Mouse (Mus musculus): ENCODE data around the gene Ap1m1. TPM values are rescaled to one million over a fixed set of nuclear protein-coding genes. Genes with fewer than 3 reads are reported as not detected.

Ap1m1 gene
- polyA plus RNA-seq (2016; fragmentation: Nextera tagmentation; extraction: Ambion mirVana) = 194 and 197 TPM in 2 replicates

GRCm38 (mm10) chr8:72239499-72240402, at the start of gene Ap1m1:
Gene Ap1m1 (plus strand): TSS chr8:72240018.
- no peaks in the 10 kb centered on the region for H3K27me3 ChIP-seq
- peak within 1 kb of the TSS; percentile 64 for H3K9ac ChIP-seq
- peak within 1 kb of the TSS; percentile 75 for H3K4me2 ChIP-seq (replicated peaks)
- peak; percentile 97 for ATAC-seq (ENCODE audit: low FRiP score)
- H3K9me3 ChIP-seq (replicated peaks) = no peaks in the 10 kb centered on the region
- under 1% methylated on average over 54 of the region's 54 CpGs for WGBS
- H3K4me3 ChIP-seq = peak within 1 kb of the TSS; percentile 68
- H3K36me3 ChIP-seq = peaks cover 14% of the 10 kb centered on the region
- H3K4me1 ChIP-seq = peaks cover 18% of the 10 kb centered on the region
- peak within 1 kb of the TSS; percentile 97 for H3K27ac ChIP-seq

GRCm38 (mm10) chr8:72190215-72190539, 49.6 kb upstream of the Ap1m1 start:
- Histone ChIP-seq H3K9me3 (replicated peaks) (no peaks in the 10 kb centered on the region), H3K9ac (no peak overlapping the region), H3K4me1 (no peaks in the 10 kb centered on the region), H3K36me3 (no peaks in the 10 kb centered on the region), H3K27me3 (no peaks in the 10 kb centered on the region), H3K27ac (no peak overlapping the region), H3K4me3 (no peak overlapping the region), H3K4me2 (replicated peaks) (no peak overlapping the region)
- 86% methylated on average over 2 of the region's 2 CpGs for WGBS
- ATAC-seq (ENCODE audit: low FRiP score) = no peak

GRCm38 (mm10) chr8:72192065-72192464, 47.8 kb upstream of the Ap1m1 start:
- no peak for ATAC-seq (ENCODE audit: low FRiP score)
- Histone ChIP-seq H3K9ac (no peak overlapping the region), H3K36me3 (no peaks in the 10 kb centered on the region), H3K4me1 (no peaks in the 10 kb centered on the region), H3K27ac (no peak overlapping the region), H3K27me3 (no peaks in the 10 kb centered on the region), H3K9me3 (replicated peaks) (no peaks in the 10 kb centered on the region), H3K4me3 (no peak overlapping the region), H3K4me2 (replicated peaks) (no peak overlapping the region)

- WGBS = 60% methylated on average over 8 of the region's 8 CpGs
- H3K9ac ChIP-seq = no peak overlapping the region
- peaks cover 10% of the 10 kb centered on the region for H3K9me3 ChIP-seq (replicated peaks)
- no peak overlapping the region for H3K4me3 ChIP-seq
- H3K4me1 ChIP-seq = no peaks in the 10 kb centered on the region
- no peak for ATAC-seq (ENCODE audit: low FRiP score)
- H3K4me2 ChIP-seq (replicated peaks) = no peak overlapping the region
- no peak overlapping the region for H3K27ac ChIP-seq
- no peaks in the 10 kb centered on the region; the same call in 1 of the 2 replicates for H3K27me3 ChIP-seq
- no peaks in the 10 kb centered on the region for H3K36me3 ChIP-seq
Observed at GRCm38 (mm10) chr8:72197997-72198396, 41.8 kb upstream of the Ap1m1 start.

GRCm38 (mm10) chr8:72208582-72208981, 31.2 kb upstream of the Ap1m1 start:
- H3K9me3 ChIP-seq (replicated peaks) = peaks cover 15% of the 10 kb centered on the region
- WGBS = 74% methylated on average over 1 of the region's 1 CpGs
- ATAC-seq (ENCODE audit: low FRiP score) = no peak
- no peak overlapping the region for H3K4me2 ChIP-seq (replicated peaks)
- no peak overlapping the region for H3K4me3 ChIP-seq
- H3K36me3 ChIP-seq = no peaks in the 10 kb centered on the region
- H3K27me3 ChIP-seq = no peaks in the 10 kb centered on the region
- no peaks in the 10 kb centered on the region for H3K4me1 ChIP-seq
- no peak overlapping the region for H3K9ac ChIP-seq
- H3K27ac ChIP-seq = no peak overlapping the region

GRCm38 (mm10) chr8:72210222-72210621, 29.6 kb upstream of the Ap1m1 start:
- Histone ChIP-seq H3K9me3 (replicated peaks) (no peaks in the 10 kb centered on the region), H3K4me2 (replicated peaks) (no peak overlapping the region), H3K4me3 (no peak overlapping the region), H3K4me1 (no peaks in the 10 kb centered on the region), H3K36me3 (no peaks in the 10 kb centered on the region), H3K9ac (no peak overlapping the region), H3K27ac (no peak overlapping the region), H3K27me3 (peaks cover 6% of the 10 kb centered on the region; the same call in 1 of the 2 replicates)
- ATAC-seq (ENCODE audit: low FRiP score) = no peak
- 76% methylated on average over 4 of the region's 4 CpGs for WGBS

GRCm38 (mm10) chr8:72210710-72211109, 29.1 kb upstream of the Ap1m1 start:
- 63% methylated on average over 2 of the region's 2 CpGs for WGBS

GRCm38 (mm10) chr8:72211846-72212245, 28.0 kb upstream of the Ap1m1 start:
- Histone ChIP-seq H3K4me2 (replicated peaks) (no peak overlapping the region), H3K27me3 (peaks cover 6% of the 10 kb centered on the region; the same call in 1 of the 2 replicates), H3K4me3 (no peak overlapping the region), H3K27ac (no peak overlapping the region), H3K9ac (no peak overlapping the region), H3K36me3 (no peaks in the 10 kb centered on the region), H3K9me3 (replicated peaks) (no peaks in the 10 kb centered on the region), H3K4me1 (no peaks in the 10 kb centered on the region)
- WGBS = 96% methylated on average over 1 of the region's 1 CpGs
- ATAC-seq (ENCODE audit: low FRiP score) = no peak

More at GRCm38 (mm10) chr8:72210710-72211109, 29.1 kb upstream of the Ap1m1 start:
- no peak overlapping the region for H3K4me2 ChIP-seq (replicated peaks)
- H3K9ac ChIP-seq = no peak overlapping the region
- H3K27me3 ChIP-seq = peaks cover 6% of the 10 kb centered on the region; the same call in 1 of the 2 replicates
- H3K4me1 ChIP-seq = no peaks in the 10 kb centered on the region
- no peak overlapping the region for H3K4me3 ChIP-seq
- no peak overlapping the region for H3K27ac ChIP-seq
- no peaks in the 10 kb centered on the region for H3K36me3 ChIP-seq
- no peaks in the 10 kb centered on the region for H3K9me3 ChIP-seq (replicated peaks)
- ATAC-seq (ENCODE audit: low FRiP score) = no peak

GRCm38 (mm10) chr8:72212751-72213150, 27.1 kb upstream of the Ap1m1 start, which contains the start of gene Cib3:
Gene Cib3 (minus strand): TSS chr8:72212837.
- no peak within 1 kb of the TSS for H3K4me3 ChIP-seq

GRCm38 (mm10) chr8:72213536-72213935, 26.3 kb upstream of the Ap1m1 start, which contains the start of gene Gm11034:
Gene Gm11034 (minus strand): TSS chr8:72213636.
- Histone ChIP-seq H3K4me2 (replicated peaks) (no peak within 1 kb of the TSS), H3K4me1 (no peaks in the 10 kb centered on the region), H3K36me3 (no peaks in the 10 kb centered on the region), H3K27me3 (peaks cover 10% of the 10 kb centered on the region; the same call in 1 of the 2 replicates), H3K4me3 (no peak within 1 kb of the TSS), H3K9me3 (replicated peaks) (no peaks in the 10 kb centered on the region), H3K9ac (no peak within 1 kb of the TSS), H3K27ac (no peak within 1 kb of the TSS)
- no peak for ATAC-seq (ENCODE audit: low FRiP score)
- WGBS = 68% methylated on average over 4 of the region's 4 CpGs

More at GRCm38 (mm10) chr8:72212751-72213150, 27.1 kb upstream of the Ap1m1 start, which contains the start of gene Cib3:
- Histone ChIP-seq H3K36me3 (no peaks in the 10 kb centered on the region), H3K27ac (no peak within 1 kb of the TSS), H3K4me1 (no peaks in the 10 kb centered on the region), H3K4me2 (replicated peaks) (no peak within 1 kb of the TSS), H3K27me3 (peaks cover 10% of the 10 kb centered on the region; the same call in 1 of the 2 replicates), H3K9me3 (replicated peaks) (no peaks in the 10 kb centered on the region), H3K9ac (no peak within 1 kb of the TSS)
- 65% methylated on average over 4 of the region's 4 CpGs for WGBS
- ATAC-seq (ENCODE audit: low FRiP score) = no peak

GRCm38 (mm10) chr8:72215060-72215459, 24.8 kb upstream of the Ap1m1 start:
- Histone ChIP-seq H3K4me3 (no peak overlapping the region), H3K27me3 (peaks cover 10% of the 10 kb centered on the region; the same call in 1 of the 2 replicates), H3K4me2 (replicated peaks) (no peak overlapping the region), H3K4me1 (no peaks in the 10 kb centered on the region), H3K27ac (no peak overlapping the region), H3K36me3 (no peaks in the 10 kb centered on the region), H3K9ac (no peak overlapping the region), H3K9me3 (replicated peaks) (no peaks in the 10 kb centered on the region)
- WGBS = 41% methylated on average over 2 of the region's 2 CpGs
- no peak for ATAC-seq (ENCODE audit: low FRiP score)

GRCm38 (mm10) chr8:72215871-72216270, 23.9 kb upstream of the Ap1m1 start:
- Histone ChIP-seq H3K27ac (no peak overlapping the region), H3K9me3 (replicated peaks) (no peaks in the 10 kb centered on the region), H3K4me1 (peaks cover 8% of the 10 kb centered on the region), H3K9ac (no peak overlapping the region), H3K4me3 (no peak overlapping the region), H3K27me3 (peaks cover 10% of the 10 kb centered on the region; the same call in 1 of the 2 replicates), H3K4me2 (replicated peaks) (no peak overlapping the region), H3K36me3 (no peaks in the 10 kb centered on the region)
- no peak for ATAC-seq (ENCODE audit: low FRiP score)
- WGBS = 50% methylated on average over 1 of the region's 1 CpGs

All from hindbrain, embryonic 12.5 days (tissue).